13 mouse cellular contexts compared by ENCODE assay signal in genomic region chr6:8421959-8422581, GRCm38 (mm10).
DNase-seq lines count a peak whose midpoint lies in the region; ATAC-seq lines count a peak whose summit lies in the region.
"Had no signal": no experiment of that assay in that cellular context is flagged by ENCODE, and none has a peak within 500 bp of the region (broad histone marks: within the 10 kb centered on the region; RNA-seq: fewer than 3 reads in every experiment).

No protein-coding gene starts in this region.

- peak; percentile 65 for ATAC-seq in neural tube, embryonic 12.5 days (ENCODE audit: low FRiP score, low read depth)
- ATAC-seq in kidney, embryonic 15.5 days (replicated peaks; ENCODE audit: low FRiP score) = no peak
- ATAC-seq: liver, postnatal 0 days had no signal

- no peak overlapping the region for H3K9ac ChIP-seq in neural tube, embryonic 12.5 days
- H3K9ac ChIP-seq in kidney, embryonic 15.5 days = no peak overlapping the region
- H3K9ac ChIP-seq: embryonic facial prominence, embryonic 13.5 days; liver, postnatal 0 days had no signal

- H3K4me2 ChIP-seq in neural tube, embryonic 12.5 days (replicated peaks) = no peak overlapping the region
- no peak overlapping the region for H3K4me2 ChIP-seq in kidney, embryonic 15.5 days
- H3K4me2 ChIP-seq: embryonic facial prominence, embryonic 13.5 days; heart, embryonic 11.5 days had no signal

- DNase-seq in adrenal gland, postnatal 10 days = peak; percentile 38
- no peak for DNase-seq in adrenal gland, adult 2 months
- no peak for DNase-seq in neural tube, embryonic 10.5 days (ENCODE audit: extremely low spot score, low spot score)
- peak; percentile 24 to 34 for DNase-seq in layer of hippocampus, postnatal 14 days (ENCODE audit: low spot score in 2 of 2)
- DNase-seq in heart, postnatal 36 days = no peak
- no peak for DNase-seq in urinary bladder, postnatal 4 days (ENCODE audit: low spot score in 2 of 2)
- DNase-seq: liver, postnatal 0 days had no signal

- WGBS in neural tube, embryonic 12.5 days = 65% methylated on average over 10 of the region's 10 CpGs
- WGBS in kidney, embryonic 15.5 days = 75% methylated on average over 10 of the region's 10 CpGs

- no peaks in the 10 kb centered on the region for H3K9me3 ChIP-seq in neural tube, embryonic 12.5 days
- no peaks in the 10 kb centered on the region for H3K9me3 ChIP-seq in kidney, embryonic 15.5 days (replicated peaks)
- H3K9me3 ChIP-seq: embryonic facial prominence, embryonic 13.5 days had no signal

- no peak overlapping the region for H3K27ac ChIP-seq in neural tube, embryonic 12.5 days
- H3K27ac ChIP-seq in kidney, embryonic 15.5 days = no peak overlapping the region
- H3K27ac ChIP-seq: embryonic facial prominence, embryonic 13.5 days; kidney, postnatal 0 days; stomach, postnatal 0 days had no signal

- intact Hi-C loops in heart, postnatal 36 days (cut with DNase I) = no loop called here

- H3K4me3 ChIP-seq in neural tube, embryonic 12.5 days = no peak overlapping the region
- no peak overlapping the region for H3K4me3 ChIP-seq in kidney, embryonic 15.5 days (replicated peaks)
- H3K4me3 ChIP-seq: embryonic facial prominence, embryonic 13.5 days had no signal

- H3K4me1 ChIP-seq in neural tube, embryonic 12.5 days = peaks cover 16% of the 10 kb centered on the region
- H3K4me1 ChIP-seq in kidney, embryonic 15.5 days = peaks cover 25% of the 10 kb centered on the region

- H3K36me3 ChIP-seq in neural tube, embryonic 12.5 days = no peaks in the 10 kb centered on the region
- H3K36me3 ChIP-seq in kidney, embryonic 15.5 days = no peaks in the 10 kb centered on the region
- H3K36me3 ChIP-seq: embryonic facial prominence, embryonic 13.5 days had no signal

- H3K27me3 ChIP-seq in neural tube, embryonic 12.5 days (replicated peaks) = no peaks in the 10 kb centered on the region
- no peaks in the 10 kb centered on the region for H3K27me3 ChIP-seq in kidney, embryonic 15.5 days
- H3K27me3 ChIP-seq: embryonic facial prominence, embryonic 13.5 days had no signal

Comparison
In these comparisons a context has a peak if more than half of its experiments do, and no peak if none do; other contexts are left out.
1. DNase-seq: peak in adrenal gland, postnatal 10 days (single experiment) and layer of hippocampus, postnatal 14 days (2 of 2); none in adrenal gland, adult 2 months (single experiment), neural tube, embryonic 10.5 days (single experiment), heart, postnatal 36 days (0 of 2) and urinary bladder, postnatal 4 days (0 of 2).